Mouse (Mus musculus): ENCODE results near the gene Eml6. TPM values are rescaled to one million over a fixed set of nuclear protein-coding genes. Genes with fewer than 3 reads are reported as not detected.
A peak's percentile ranks its signal among the peaks of the same experiment; 100 is the strongest.

The Eml6 gene
- polyA plus RNA-seq (2015; fragmentation: Nextera tagmentation; extraction: Ambion mirVana): 0.54 and 0.88 TPM in 2 replicates

- Histone ChIP-seq H3K4me3 (ENCODE audit: low read length) (peak within 1 kb of the TSS; percentile 71), H3K4me1 (ENCODE audit: control insufficient read depth, insufficient read depth, low read length) (0 out of 2 replicates have a peak, but pooled peaks cover 2% of the 10 kb centered on the region), H3K9me3 (replicated peaks; ENCODE audit: control insufficient read depth, low read length) (no peaks in the 10 kb centered on the region), H3K27ac (ENCODE audit: low read length) (peak within 1 kb of the TSS; percentile 78), H3K27me3 (ENCODE audit: control insufficient read depth, insufficient read depth, low read length) (peaks cover 9% of the 10 kb centered on the region), H3K4me2 (ENCODE audit: low read depth, low read length) (peak within 1 kb of the TSS; percentile 99), H3K36me3 (ENCODE audit: control insufficient read depth, insufficient read depth) (no peaks in the 10 kb centered on the region), H3K9ac (ENCODE audit: low read length) (peak within 1 kb of the TSS; percentile 86)
- peak; percentile 99 for ATAC-seq (replicated peaks; ENCODE audit: extremely low read depth, insufficient read depth, low FRiP score)
- WGBS: under 1% methylated on average over 39 of the region's 39 CpGs
These were observed at the start of gene Eml6 for GRCm38 (mm10) chr11:30025835-30026472. TSS of gene Eml6 (minus strand) at chr11:30026033.

- WGBS: 34% methylated on average over 8 of the region's 8 CpGs
These were observed 31.5 kb upstream of the Eml6 start for GRCm38 (mm10) chr11:30057299-30057698.

GRCm38 (mm10) chr11:30025144-30025543, 689 bp downstream of the Eml6 start:
- WGBS: 5% methylated on average over 4 of the region's 4 CpGs
- Histone ChIP-seq H3K27me3 (ENCODE audit: control insufficient read depth, insufficient read depth, low read length) (peaks cover 9% of the 10 kb centered on the region), H3K36me3 (ENCODE audit: control insufficient read depth, insufficient read depth) (no peaks in the 10 kb centered on the region), H3K27ac (ENCODE audit: low read length) (no peak overlapping the region), H3K4me2 (ENCODE audit: low read depth, low read length) (peak overlapping the region; percentile 99), H3K9me3 (replicated peaks; ENCODE audit: control insufficient read depth, low read length) (no peaks in the 10 kb centered on the region), H3K4me3 (ENCODE audit: low read length) (peak overlapping the region; percentile 71), H3K4me1 (ENCODE audit: control insufficient read depth, insufficient read depth, low read length) (0 out of 2 replicates have a peak, but pooled peaks cover 2% of the 10 kb centered on the region), H3K9ac (ENCODE audit: low read length) (peak overlapping the region; percentile 75)
- ATAC-seq (replicated peaks; ENCODE audit: extremely low read depth, insufficient read depth, low FRiP score): no peak

More at GRCm38 (mm10) chr11:30057299-30057698, 31.5 kb upstream of the Eml6 start:
- H3K27ac ChIP-seq (ENCODE audit: low read length): no peak overlapping the region
- 0 out of 2 replicates have a peak, but pooled peaks have one; percentile 23 for ATAC-seq (replicated peaks; ENCODE audit: extremely low read depth, insufficient read depth, low FRiP score)
- H3K4me3 ChIP-seq (ENCODE audit: low read length): peak overlapping the region; percentile 9; the same call in 1 of the 2 replicates
- H3K4me1 ChIP-seq (ENCODE audit: control insufficient read depth, insufficient read depth, low read length): no peaks in the 10 kb centered on the region
- peak overlapping the region; percentile 46 for H3K4me2 ChIP-seq (ENCODE audit: low read depth, low read length)
- H3K27me3 ChIP-seq (ENCODE audit: control insufficient read depth, insufficient read depth, low read length): no peaks in the 10 kb centered on the region
- peak overlapping the region; percentile 40; the same call in 1 of the 2 replicates for H3K9ac ChIP-seq (ENCODE audit: low read length)
- no peaks in the 10 kb centered on the region for H3K9me3 ChIP-seq (replicated peaks; ENCODE audit: control insufficient read depth, low read length)
- H3K36me3 ChIP-seq (ENCODE audit: control insufficient read depth, insufficient read depth): no peaks in the 10 kb centered on the region

GRCm38 (mm10) chr11:30024261-30025071, 1.4 kb downstream of the Eml6 start:
- peaks cover 9% of the 10 kb centered on the region for H3K27me3 ChIP-seq (ENCODE audit: control insufficient read depth, insufficient read depth, low read length)
- H3K4me1 ChIP-seq (ENCODE audit: control insufficient read depth, insufficient read depth, low read length): 0 out of 2 replicates have a peak, but pooled peaks cover 2% of the 10 kb centered on the region
- H3K36me3 ChIP-seq (ENCODE audit: control insufficient read depth, insufficient read depth): no peaks in the 10 kb centered on the region
- no peak for ATAC-seq (replicated peaks; ENCODE audit: extremely low read depth, insufficient read depth, low FRiP score)
- H3K9ac ChIP-seq (ENCODE audit: low read length): peak overlapping the region; percentile 75
- peak overlapping the region; percentile 71 for H3K4me3 ChIP-seq (ENCODE audit: low read length)
- H3K9me3 ChIP-seq (replicated peaks; ENCODE audit: control insufficient read depth, low read length): no peaks in the 10 kb centered on the region
- no peak overlapping the region for H3K27ac ChIP-seq (ENCODE audit: low read length)
- under 1% methylated on average over 57 of the region's 57 CpGs for WGBS
- peak overlapping the region; percentile 99 for H3K4me2 ChIP-seq (ENCODE audit: low read depth, low read length)

DNA sequence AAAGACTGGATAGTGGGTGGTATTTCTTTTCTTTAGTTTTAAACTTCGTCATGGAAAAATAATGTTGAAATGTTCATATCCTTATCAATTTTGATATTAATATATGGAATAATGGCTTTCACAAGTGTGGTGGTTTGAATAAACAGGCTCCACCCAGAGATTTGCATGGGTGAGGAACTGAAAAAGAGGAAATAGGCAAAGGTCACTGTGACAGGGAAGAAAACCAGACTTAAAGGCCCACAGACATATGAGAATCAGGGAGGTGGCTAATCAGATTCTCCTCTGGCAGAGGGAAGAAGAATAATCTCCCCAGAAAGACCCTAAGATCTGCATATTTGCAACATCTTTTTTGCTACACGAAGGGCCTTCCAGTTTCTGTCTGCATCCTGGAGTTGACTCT, 39.6 kb downstream of the Eml6 start:
- WGBS: 58% methylated on average over 2 of the region's 2 CpGs
- peaks cover 2% of the 10 kb centered on the region; the same call in 1 of the 2 replicates for H3K4me1 ChIP-seq (ENCODE audit: control insufficient read depth, insufficient read depth, low read length)
- no peak for ATAC-seq (replicated peaks; ENCODE audit: extremely low read depth, insufficient read depth, low FRiP score)

DNA sequence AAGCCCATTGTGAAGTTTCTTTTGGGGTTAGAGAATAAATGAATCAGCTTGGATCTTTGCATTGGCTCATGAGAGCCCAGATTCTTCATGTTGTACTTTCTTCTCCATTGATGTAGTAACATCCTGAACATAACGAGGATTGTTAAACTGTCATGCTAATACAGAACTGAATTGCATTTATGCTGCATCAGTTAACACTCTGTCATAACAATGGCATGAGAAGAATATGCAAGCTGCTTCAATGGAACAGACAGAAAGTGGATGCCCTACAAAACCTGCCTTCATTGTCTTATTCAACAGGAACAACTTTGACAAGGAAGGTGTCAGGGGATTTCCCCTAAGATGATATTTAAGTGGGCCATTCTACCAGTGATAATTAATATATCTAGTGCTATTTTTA, 57.0 kb downstream of the Eml6 start:
- Histone ChIP-seq H3K9me3 (replicated peaks; ENCODE audit: control insufficient read depth, low read length) (no peaks in the 10 kb centered on the region), H3K4me3 (ENCODE audit: low read length) (no peak overlapping the region), H3K27ac (ENCODE audit: low read length) (no peak overlapping the region), H3K36me3 (ENCODE audit: control insufficient read depth, insufficient read depth) (no peaks in the 10 kb centered on the region), H3K4me2 (ENCODE audit: low read depth, low read length) (no peak overlapping the region), H3K9ac (ENCODE audit: low read length) (no peak overlapping the region), H3K4me1 (ENCODE audit: control insufficient read depth, insufficient read depth, low read length) (no peaks in the 10 kb centered on the region), H3K27me3 (ENCODE audit: control insufficient read depth, insufficient read depth, low read length) (no peaks in the 10 kb centered on the region)
- no peak for ATAC-seq (replicated peaks; ENCODE audit: extremely low read depth, insufficient read depth, low FRiP score)
- WGBS: 61% methylated on average over 1 of the region's 1 CpGs

More for the DNA sequence above, 39.6 kb downstream of the Eml6 start:
- Histone ChIP-seq H3K36me3 (ENCODE audit: control insufficient read depth, insufficient read depth) (no peaks in the 10 kb centered on the region), H3K27ac (ENCODE audit: low read length) (no peak overlapping the region), H3K9me3 (replicated peaks; ENCODE audit: control insufficient read depth, low read length) (no peaks in the 10 kb centered on the region), H3K9ac (ENCODE audit: low read length) (no peak overlapping the region), H3K4me3 (ENCODE audit: low read length) (no peak overlapping the region), H3K4me2 (ENCODE audit: low read depth, low read length) (no peak overlapping the region), H3K27me3 (ENCODE audit: control insufficient read depth, insufficient read depth, low read length) (no peaks in the 10 kb centered on the region)

DNA sequence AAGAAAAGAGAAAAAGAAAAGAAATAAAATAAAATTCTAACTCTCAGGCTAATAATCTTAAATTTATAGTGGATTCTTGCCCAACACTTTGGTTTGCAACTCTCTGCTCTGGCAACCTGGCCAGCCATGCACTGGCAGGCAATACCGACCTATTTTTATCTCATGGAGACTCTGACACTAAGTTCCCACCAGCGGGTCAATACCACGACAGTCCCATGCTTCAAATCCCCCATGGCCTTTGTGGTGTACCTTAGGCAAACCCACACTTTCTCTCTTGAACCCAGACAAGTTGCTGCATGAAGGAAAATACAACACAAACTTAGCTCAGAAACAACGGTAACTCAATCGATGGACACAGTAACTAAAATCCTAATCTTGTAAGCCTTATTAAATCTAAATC, 66.5 kb downstream of the Eml6 start:
- 81% methylated on average over 5 of the region's 5 CpGs for WGBS
- H3K27me3 ChIP-seq (ENCODE audit: control insufficient read depth, insufficient read depth, low read length): no peaks in the 10 kb centered on the region
- no peak for ATAC-seq (replicated peaks; ENCODE audit: extremely low read depth, insufficient read depth, low FRiP score)

GRCm38 (mm10) chr11:29944661-29945060, 81.2 kb downstream of the Eml6 start:
- 80% methylated on average over 3 of the region's 3 CpGs for WGBS
- no peak for ATAC-seq (replicated peaks; ENCODE audit: extremely low read depth, insufficient read depth, low FRiP score)
- Histone ChIP-seq H3K4me1 (ENCODE audit: control insufficient read depth, insufficient read depth, low read length) (no peaks in the 10 kb centered on the region), H3K9me3 (replicated peaks; ENCODE audit: control insufficient read depth, low read length) (no peaks in the 10 kb centered on the region), H3K4me3 (ENCODE audit: low read length) (no peak overlapping the region), H3K36me3 (ENCODE audit: control insufficient read depth, insufficient read depth) (no peaks in the 10 kb centered on the region), H3K4me2 (ENCODE audit: low read depth, low read length) (no peak overlapping the region), H3K27ac (ENCODE audit: low read length) (no peak overlapping the region), H3K27me3 (ENCODE audit: control insufficient read depth, insufficient read depth, low read length) (no peaks in the 10 kb centered on the region), H3K9ac (ENCODE audit: low read length) (no peak overlapping the region)

More for the DNA sequence above, 66.5 kb downstream of the Eml6 start:
- no peak overlapping the region for H3K27ac ChIP-seq (ENCODE audit: low read length)
- H3K36me3 ChIP-seq (ENCODE audit: control insufficient read depth, insufficient read depth): no peaks in the 10 kb centered on the region
- no peak overlapping the region for H3K9ac ChIP-seq (ENCODE audit: low read length)
- no peaks in the 10 kb centered on the region for H3K9me3 ChIP-seq (replicated peaks; ENCODE audit: control insufficient read depth, low read length)
- no peaks in the 10 kb centered on the region for H3K4me1 ChIP-seq (ENCODE audit: control insufficient read depth, insufficient read depth, low read length)
- no peak overlapping the region for H3K4me3 ChIP-seq (ENCODE audit: low read length)
- H3K4me2 ChIP-seq (ENCODE audit: low read depth, low read length): no peak overlapping the region

DNA sequence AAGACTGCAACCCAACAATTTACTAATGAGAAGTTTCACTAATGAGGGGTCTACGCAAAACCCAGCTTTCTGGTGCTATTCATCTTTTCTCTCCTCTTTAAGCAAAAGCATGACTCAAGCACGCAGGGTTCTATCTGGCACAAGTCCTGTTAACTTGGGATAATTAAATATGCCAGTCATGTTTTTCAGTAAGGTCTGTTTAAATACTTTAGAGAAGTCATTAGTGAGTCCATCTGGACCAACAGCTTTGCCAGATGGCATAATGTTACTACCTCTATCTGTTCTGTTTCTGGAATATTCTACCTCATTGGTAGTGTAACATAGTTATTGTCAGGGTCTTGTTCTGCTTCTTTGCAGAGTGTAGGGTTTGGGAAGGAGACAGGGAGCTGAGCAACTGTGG, 101.5 kb downstream of the Eml6 start:
- Histone ChIP-seq H3K36me3 (ENCODE audit: control insufficient read depth, insufficient read depth) (no peaks in the 10 kb centered on the region), H3K27me3 (ENCODE audit: control insufficient read depth, insufficient read depth, low read length) (no peaks in the 10 kb centered on the region), H3K27ac (ENCODE audit: low read length) (no peak overlapping the region), H3K9ac (ENCODE audit: low read length) (no peak overlapping the region), H3K4me3 (ENCODE audit: low read length) (no peak overlapping the region), H3K4me1 (ENCODE audit: control insufficient read depth, insufficient read depth, low read length) (no peaks in the 10 kb centered on the region), H3K4me2 (ENCODE audit: low read depth, low read length) (no peak overlapping the region), H3K9me3 (replicated peaks; ENCODE audit: control insufficient read depth, low read length) (no peaks in the 10 kb centered on the region)
- 87% methylated on average over 2 of the region's 2 CpGs for WGBS
- ATAC-seq (replicated peaks; ENCODE audit: extremely low read depth, insufficient read depth, low FRiP score): no peak

Measured in heart, embryonic 16.5 days (tissue).